ENCODE assay signal across 8 mouse cellular contexts in the genomic region with DNA sequence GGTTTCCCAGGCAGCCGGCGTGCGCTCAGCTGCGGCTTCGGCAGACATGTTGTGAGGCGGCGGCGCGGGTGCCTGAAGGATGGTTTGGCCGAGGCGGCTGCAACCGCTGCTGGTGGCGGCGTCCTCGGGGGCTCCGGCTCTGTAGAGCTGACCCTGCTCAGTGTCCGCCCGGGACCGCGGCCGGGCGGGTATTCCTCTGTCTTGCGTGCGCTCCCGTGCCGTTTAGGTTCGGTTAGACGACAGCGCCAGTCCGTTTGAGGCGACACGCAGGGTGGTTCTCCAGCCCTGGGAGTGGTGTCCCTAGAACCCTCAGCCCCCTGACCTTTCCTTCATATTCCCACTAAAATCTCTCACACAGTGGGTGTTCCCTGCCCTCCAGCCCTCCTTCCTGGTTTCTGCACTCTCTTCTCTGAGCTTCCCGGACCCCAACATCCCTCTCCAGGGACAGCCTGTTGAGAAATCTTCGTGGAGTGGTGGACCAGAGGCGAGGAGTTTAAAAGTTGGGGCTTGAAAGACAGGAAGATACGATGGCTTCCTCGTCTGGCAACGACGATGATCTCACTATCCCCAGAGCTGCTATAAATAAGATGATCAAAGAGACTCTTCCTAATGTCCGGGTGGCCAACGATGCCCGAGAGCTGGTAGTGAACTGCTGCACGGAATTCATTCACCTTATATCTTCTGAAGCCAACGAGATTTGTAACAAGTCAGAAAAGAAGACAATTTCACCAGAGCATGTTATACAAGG. TPM values are rescaled to one million over a fixed set of nuclear protein-coding genes. Genes with fewer than 3 reads are reported as not detected.
DNase-seq lines count a peak whose midpoint lies in the region; ATAC-seq lines count a peak whose summit lies in the region.

No protein-coding gene starts in this region.

- H3K9me3 ChIP-seq in heart, embryonic 16.5 days (replicated peaks; ENCODE audit: control insufficient read depth, low read length): no peaks in the 10 kb centered on the region
- H3K9me3 ChIP-seq in liver, embryonic 15.5 days (replicated peaks): no peaks in the 10 kb centered on the region
- H3K9me3 ChIP-seq in stomach, embryonic 15.5 days: no peaks in the 10 kb centered on the region

- ATAC-seq in heart, embryonic 16.5 days (replicated peaks; ENCODE audit: extremely low read depth, insufficient read depth, low FRiP score): peak; percentile 39
- ATAC-seq in liver, embryonic 15.5 days (ENCODE audit: insufficient read depth): peak; percentile 72
- ATAC-seq in stomach, embryonic 15.5 days (ENCODE audit: insufficient read depth, low FRiP score, low read depth): peak; percentile 38; the same call in 1 of the 2 replicates

- WGBS in heart, embryonic 16.5 days: under 1% methylated on average over 44 of the region's 44 CpGs
- under 1% methylated on average over 44 of the region's 44 CpGs for WGBS in liver, embryonic 15.5 days (ENCODE audit: insufficient replicate concordance)
- WGBS in stomach, embryonic 15.5 days: under 1% methylated on average over 44 of the region's 44 CpGs

- peak overlapping the region; percentile 68 for H3K27ac ChIP-seq in brown adipose tissue, adult 24 weeks (replicated peaks; ENCODE audit: low read depth, low read length)
- H3K27ac ChIP-seq in heart, embryonic 16.5 days (ENCODE audit: low read length): peak overlapping the region; percentile 92
- peak overlapping the region; percentile 96 for H3K27ac ChIP-seq in liver, embryonic 15.5 days (replicated peaks)
- H3K27ac ChIP-seq in stomach, embryonic 15.5 days: peak overlapping the region; percentile 96

- H3K4me1 ChIP-seq in brown adipose tissue, adult 24 weeks (ENCODE audit: control insufficient read depth, insufficient read depth, insufficient read length, low read length): peaks cover 12% of the 10 kb centered on the region
- H3K4me1 ChIP-seq in heart, embryonic 16.5 days (ENCODE audit: control insufficient read depth, insufficient read depth, low read length): peaks cover 23% of the 10 kb centered on the region
- peaks cover 72% of the 10 kb centered on the region for H3K4me1 ChIP-seq in liver, embryonic 15.5 days (replicated peaks)
- 0 out of 2 replicates have a peak, but pooled peaks cover 5% of the 10 kb centered on the region for H3K4me1 ChIP-seq in stomach, embryonic 15.5 days

- peak overlapping the region; percentile 77 for H3K4me3 ChIP-seq in brown adipose tissue, adult 24 weeks (ENCODE audit: insufficient read depth, low read depth, low read length)
- H3K4me3 ChIP-seq in heart, embryonic 16.5 days (ENCODE audit: low read length): peak overlapping the region; percentile 93
- H3K4me3 ChIP-seq in liver, embryonic 15.5 days (replicated peaks): peak overlapping the region; percentile 87
- H3K4me3 ChIP-seq in stomach, embryonic 15.5 days (replicated peaks): peak overlapping the region; percentile 73

- no peaks in the 10 kb centered on the region for H3K36me3 ChIP-seq in heart, embryonic 16.5 days (ENCODE audit: control insufficient read depth, insufficient read depth)
- peaks cover 16% of the 10 kb centered on the region for H3K36me3 ChIP-seq in liver, embryonic 15.5 days (replicated peaks)
- no peaks in the 10 kb centered on the region for H3K36me3 ChIP-seq in stomach, embryonic 15.5 days

- DNase-seq in frontal cortex, postnatal 36 days (ENCODE audit: low spot score in 2 of 2): peak; percentile 8 to 12
- DNase-seq in frontal cortex, postnatal 25 days (ENCODE audit: low spot score in 2 of 2): no peak
- peak; percentile 58 for DNase-seq in 416B (ENCODE audit: low read depth)
- no peak for DNase-seq in ovary, postnatal 36 days (ENCODE audit: low spot score)

- no peaks in the 10 kb centered on the region for H3K27me3 ChIP-seq in heart, embryonic 16.5 days (ENCODE audit: control insufficient read depth, insufficient read depth, low read length)
- no peaks in the 10 kb centered on the region for H3K27me3 ChIP-seq in liver, embryonic 15.5 days
- H3K27me3 ChIP-seq in stomach, embryonic 15.5 days (replicated peaks): no peaks in the 10 kb centered on the region

- peak overlapping the region; percentile 90 for H3K9ac ChIP-seq in heart, embryonic 16.5 days (ENCODE audit: low read length)
- peak overlapping the region; percentile 96 for H3K9ac ChIP-seq in liver, embryonic 15.5 days
- H3K9ac ChIP-seq in stomach, embryonic 15.5 days: peak overlapping the region; percentile 98

- H3K4me2 ChIP-seq in heart, embryonic 16.5 days (ENCODE audit: low read depth, low read length): peak overlapping the region; percentile 76
- peak overlapping the region; percentile 86 for H3K4me2 ChIP-seq in liver, embryonic 15.5 days
- H3K4me2 ChIP-seq in stomach, embryonic 15.5 days: peak overlapping the region; percentile 75

RNA-seq across cellular contexts. Expression of a gene that starts 0.5 kb away (rescaled TPM):
- 17.2 and 19.8 TPM in 2 replicates for polyA plus RNA-seq in brown adipose tissue, adult 24 weeks (2012; ENCODE audit: insufficient read depth, insufficient read length, missing spikeins)
- 26.6 and 28.9 TPM in 2 replicates for polyA plus RNA-seq in heart, embryonic 16.5 days (2015; fragmentation: Nextera tagmentation; extraction: Ambion mirVana)
- 25.0 and 25.6 TPM in 2 replicates for polyA plus RNA-seq in liver, embryonic 15.5 days (2015; fragmentation: Nextera tagmentation; extraction: Ambion mirVana)
- polyA plus RNA-seq in stomach, embryonic 15.5 days (2015; fragmentation: Nextera tagmentation; extraction: Ambion mirVana): 39.7 and 41.1 TPM in 2 replicates

RNA-seq across cellular contexts. Expression of a gene that starts 43.2 kb away (rescaled TPM):
- polyA plus RNA-seq in brown adipose tissue, adult 24 weeks (2012; ENCODE audit: insufficient read depth, insufficient read length, missing spikeins): 6.2 and 7.6 TPM in 2 replicates
- polyA plus RNA-seq in heart, embryonic 16.5 days (2015; fragmentation: Nextera tagmentation; extraction: Ambion mirVana): 5.4 and 6.3 TPM in 2 replicates
- 3.1 TPM in 2 replicates for polyA plus RNA-seq in liver, embryonic 15.5 days (2015; fragmentation: Nextera tagmentation; extraction: Ambion mirVana)
- 6.5 and 6.7 TPM in 2 replicates for polyA plus RNA-seq in stomach, embryonic 15.5 days (2015; fragmentation: Nextera tagmentation; extraction: Ambion mirVana)

Comparison
In these comparisons a context has a peak if more than half of its experiments do, and no peak if none do; other contexts are left out.
1. DNase-seq: peak in frontal cortex, postnatal 36 days (2 of 2) and 416B (single experiment); none in frontal cortex, postnatal 25 days (0 of 2) and ovary, postnatal 36 days (single experiment).
2. Peak in every context shown above with its lines, with median percentiles within 50 percentile points of each other: H3K27ac ChIP-seq, H3K4me3 ChIP-seq, ATAC-seq, H3K4me2 ChIP-seq and H3K9ac ChIP-seq.